Mouse (Mus musculus) heart, embryonic 14.5 days (tissue): ENCODE data around the gene Adora3. TPM values are rescaled to one million over a fixed set of nuclear protein-coding genes. Genes with fewer than 3 reads are reported as not detected.
A peak's percentile ranks its signal among the peaks of the same experiment; 100 is the strongest.

Experiments
- ATAC-seq: fragments of 200-750 bp; cut with Nextera tagmentation; 2 replicates; pipeline ENCODE4 v1.8.0; 2017; ENCODE audit warnings: low read depth, moderate TSS enrichment; ENCODE audit not compliant: insufficient number of reproducible peaks, insufficient read depth, low FRiP score
- H3K27ac ChIP-seq, 2 experiments: fragments of 200-500 bp in 1 of 2; fragments of 300-500 bp in 1 of 2; sonication (generic) in 1 of 2; replicated peaks in 1 of 2; 2 replicates each; pipeline ENCODE4 v1.5.1; 2012 to 2014; ENCODE audit warnings: low read depth in 2 of 2, low read length in 2 of 2, control low read depth in 1 of 2, mild to moderate bottlenecking in 1 of 2, mixed read lengths in 1 of 2; ENCODE audit not compliant: control insufficient read depth in 1 of 2, insufficient read depth in 1 of 2
- H3K27me3 ChIP-seq: fragments of 300-500 bp; sonication (generic); 2 replicates; pipeline ENCODE4 v1.6.1; 2014; ENCODE audit warnings: mild to moderate bottlenecking, low read length, control low read depth; ENCODE audit not compliant: control insufficient read depth, insufficient read depth
- H3K36me3 ChIP-seq: fragments of 300-500 bp; sonication (generic); 2 replicates; pipeline ENCODE4 v1.6.1; 2014; ENCODE audit warnings: mild to moderate bottlenecking, control low read depth, low read length, mixed read lengths; ENCODE audit not compliant: control insufficient read depth, insufficient read depth
- H3K4me1 ChIP-seq, 2 experiments: fragments of 200-500 bp in 1 of 2; fragments of 300-500 bp in 1 of 2; sonication (generic) in 1 of 2; 2 replicates each; pipeline ENCODE4 v1.6.1; 2012 to 2014; ENCODE audit warnings: low read length in 2 of 2, control low read depth in 1 of 2, mixed read lengths in 1 of 2; ENCODE audit not compliant: control insufficient read depth in 2 of 2, insufficient read depth in 2 of 2
- H3K4me2 ChIP-seq: fragments of 300-500 bp; sonication (generic); 2 replicates; pipeline ENCODE4 v1.6.1; 2014; ENCODE audit warnings: mild to moderate bottlenecking, low read length
- H3K4me3 ChIP-seq, 2 experiments: fragments of 200-500 bp in 1 of 2; fragments of 300-500 bp in 1 of 2; sonication (generic) in 1 of 2; 2 replicates each; pipeline ENCODE4 v1.5.1; 2012 to 2014; ENCODE audit warnings: low read length in 2 of 2, mild to moderate bottlenecking in 2 of 2, control low read depth in 1 of 2, low read depth in 1 of 2, moderate library complexity in 1 of 2; ENCODE audit not compliant: control insufficient read depth in 1 of 2, insufficient read depth in 1 of 2
- H3K9ac ChIP-seq: fragments of 300-500 bp; sonication (generic); 2 replicates; pipeline ENCODE4 v1.6.1; 2014; ENCODE audit warnings: mild to moderate bottlenecking, low read length
- H3K9me3 ChIP-seq: fragments of 300-500 bp; sonication (generic); 2 replicates; pipeline ENCODE4 v1.6.1; 2016; ENCODE audit warnings: low read length, control low read depth; ENCODE audit not compliant: control insufficient read depth
- WGBS: fragments of 180-500 bp; shearing (Covaris S2); extraction: QIAGEN DNeasy Blood & Tissue Kit; methylation state at CpG from one replicate; pipeline ENCODE4 v1.1.7; 2014; 5-methylcytosine and 5-hydroxymethylcytosine counted together
- polyA plus RNA-seq: library from polyadenylated mRNA; unstranded; fragments of >200 nt; fragmentation: Nextera tagmentation; extraction: Ambion mirVana; gene quantifications from 2 replicates; pipeline ENCODE4 v1.2.1, GENCODE M21; 2014

Adora3 gene
- not detected in 2 replicates for polyA plus RNA-seq

- H3K27me3 ChIP-seq: no peaks in the 10 kb centered on the region; the same call in 1 of the 2 replicates
- WGBS: 86% methylated on average over 3 of the region's 3 CpGs
- ATAC-seq: no peak
- H3K4me3 ChIP-seq: no peak within 1 kb of the TSS
- H3K9me3 ChIP-seq: no peaks in the 10 kb centered on the region
- no peaks in the 10 kb centered on the region for H3K36me3 ChIP-seq
- H3K9ac ChIP-seq: no peak within 1 kb of the TSS
- peaks cover 12 to 24% of the 10 kb centered on the region in 2 experiments for H3K4me1 ChIP-seq
- no peak within 1 kb of the TSS; the same call in 1 of the 2 replicates for H3K4me2 ChIP-seq
- no peak within 1 kb of the TSS for H3K27ac ChIP-seq
Measured at GRCm38 (mm10) chr3:105870558-105870957, at the start of gene Adora3, which contains the start of gene Tmigd3. TSS of gene Adora3 (plus strand) at chr3:105870858. TSS of gene Tmigd3 (plus strand) at chr3:105870903.

DNA sequence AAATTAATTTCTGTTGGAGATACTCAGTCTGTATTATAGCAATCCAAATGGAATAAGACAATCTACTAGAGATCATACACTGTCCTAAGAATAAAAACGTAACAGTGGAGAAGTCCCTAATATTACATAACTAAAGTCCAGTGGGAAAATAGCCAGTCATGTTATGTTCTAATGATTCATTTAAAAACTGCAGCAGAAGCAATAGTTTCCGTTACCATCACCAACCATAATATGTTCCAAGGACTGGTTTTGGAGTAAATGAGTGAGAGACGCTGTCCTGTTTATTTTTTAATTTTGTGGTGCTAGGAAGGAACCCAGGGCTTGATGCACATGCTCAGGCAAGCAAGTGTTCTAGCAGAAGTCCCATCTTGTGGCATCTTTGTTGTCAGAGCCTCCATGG lies 49.2 kb upstream of the Adora3 start:
- no peak overlapping the region for H3K4me2 ChIP-seq
- ATAC-seq: no peak
- peaks cover 66% of the 10 kb centered on the region for H3K27me3 ChIP-seq
- no peak overlapping the region for H3K27ac ChIP-seq
- peaks cover 17 to 27% of the 10 kb centered on the region in 2 experiments for H3K4me1 ChIP-seq
- H3K9ac ChIP-seq: no peak overlapping the region
- H3K9me3 ChIP-seq: no peaks in the 10 kb centered on the region
- H3K4me3 ChIP-seq: no peak overlapping the region
- H3K36me3 ChIP-seq: no peaks in the 10 kb centered on the region
- WGBS: 86% methylated on average over 3 of the region's 3 CpGs

DNA sequence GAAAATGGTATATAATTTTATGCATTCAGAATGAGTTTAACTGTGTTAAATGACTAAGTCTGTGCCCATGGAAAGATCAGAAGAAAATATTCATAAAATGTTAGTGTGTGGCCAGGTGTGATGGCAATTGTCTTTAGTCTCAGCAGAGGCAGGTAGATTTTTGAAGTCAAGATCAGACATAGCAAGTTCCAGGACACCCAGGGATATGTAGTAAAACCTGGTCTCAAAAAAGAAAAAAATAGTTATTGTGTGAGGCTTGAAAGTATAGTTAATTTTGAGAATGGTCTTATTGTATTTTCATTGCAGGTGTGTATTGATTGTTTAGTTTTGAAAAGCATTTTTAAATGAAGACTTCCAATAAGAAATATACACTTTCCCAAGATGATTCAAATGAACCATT lies 47.0 kb upstream of the Adora3 start:
- Histone ChIP-seq H3K36me3 (no peaks in the 10 kb centered on the region), H3K4me3 (no peak overlapping the region), H3K4me2 (no peak overlapping the region), H3K27ac (no peak overlapping the region), H3K27me3 (peaks cover 47% of the 10 kb centered on the region), H3K4me1 (peaks cover 13 to 25% of the 10 kb centered on the region in 2 experiments), H3K9me3 (no peaks in the 10 kb centered on the region), H3K9ac (no peak overlapping the region)
- ATAC-seq: no peak

DNA sequence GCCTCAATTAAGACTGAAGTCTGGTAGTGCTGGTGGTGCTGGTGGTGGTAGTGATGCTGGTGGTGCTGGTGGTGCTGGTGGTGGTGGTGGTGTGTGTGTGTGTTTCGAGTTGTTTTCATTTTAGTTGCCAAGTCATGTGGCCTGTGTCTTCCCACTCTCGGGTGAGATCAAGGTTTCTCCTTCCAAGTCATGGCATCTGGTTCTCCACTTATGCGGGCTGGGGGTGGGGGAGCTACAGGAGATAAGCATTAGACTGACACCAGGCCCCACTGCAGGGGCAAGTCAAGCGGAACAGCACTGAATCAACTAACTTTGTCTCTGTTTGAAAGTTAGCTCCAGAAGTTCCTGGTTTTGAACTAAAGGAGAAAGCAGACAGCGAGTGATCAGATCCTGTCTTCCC lies 46.6 kb upstream of the Adora3 start:
- H3K9me3 ChIP-seq: no peaks in the 10 kb centered on the region
- H3K4me2 ChIP-seq: no peak overlapping the region
- no peaks in the 10 kb centered on the region for H3K36me3 ChIP-seq
- no peak overlapping the region for H3K9ac ChIP-seq
- ATAC-seq: no peak
- H3K27me3 ChIP-seq: peaks cover 42% of the 10 kb centered on the region
- no peak overlapping the region for H3K27ac ChIP-seq
- peaks cover 13 to 25% of the 10 kb centered on the region in 2 experiments for H3K4me1 ChIP-seq
- no peak overlapping the region for H3K4me3 ChIP-seq
- WGBS: 22% methylated on average over 5 of the region's 5 CpGs

DNA sequence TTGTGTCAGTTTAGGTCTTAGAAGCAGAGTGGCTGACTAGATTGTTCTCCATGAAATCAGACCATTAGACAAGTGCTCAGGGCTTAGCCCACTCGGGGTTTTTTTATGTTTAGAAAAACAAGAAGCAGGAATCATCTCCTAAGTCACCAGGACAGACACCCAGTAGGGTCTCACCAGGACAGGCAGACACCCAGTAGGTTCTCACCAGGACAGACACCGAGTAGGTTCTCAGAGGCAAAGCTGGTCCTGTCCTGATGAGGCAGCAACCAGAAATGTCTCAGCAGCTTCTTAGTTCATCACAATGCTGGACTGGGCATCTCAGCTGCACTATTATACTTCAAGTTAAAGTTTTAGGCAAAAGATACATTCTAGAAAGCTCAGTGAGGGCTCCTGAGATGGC lies 46.0 kb upstream of the Adora3 start:
- Histone ChIP-seq H3K27me3 (peaks cover 37% of the 10 kb centered on the region), H3K36me3 (no peaks in the 10 kb centered on the region), H3K4me1 (peaks cover 13 to 25% of the 10 kb centered on the region in 2 experiments), H3K27ac (no peak overlapping the region), H3K9me3 (no peaks in the 10 kb centered on the region), H3K4me3 (no peak overlapping the region), H3K9ac (no peak overlapping the region), H3K4me2 (no peak overlapping the region)
- 35% methylated on average over 2 of the region's 2 CpGs for WGBS
- no peak for ATAC-seq

- peak; percentile 69; the same call in 1 of the 2 replicates for ATAC-seq
- Histone ChIP-seq H3K9ac (no peak overlapping the region), H3K4me3 (no peak overlapping the region), H3K27me3 (peaks cover 27% of the 10 kb centered on the region), H3K4me1 (peaks cover 13 to 25% of the 10 kb centered on the region in 2 experiments), H3K4me2 (peak overlapping the region; percentile 16; the same call in 1 of the 2 replicates), H3K9me3 (no peaks in the 10 kb centered on the region), H3K36me3 (no peaks in the 10 kb centered on the region), H3K27ac (peak overlapping the region in 1 of 2 experiments; percentile 50; a peak in 2 of 4 replicates)
- 21% methylated on average over 7 of the region's 7 CpGs for WGBS
Measured at GRCm38 (mm10) chr3:105825501-105826161, 45.0 kb upstream of the Adora3 start.

- no peak overlapping the region for H3K27ac ChIP-seq
- no peaks in the 10 kb centered on the region for H3K4me1 ChIP-seq
- no peak for ATAC-seq
- 92% methylated on average over 3 of the region's 3 CpGs for WGBS
- no peaks in the 10 kb centered on the region for H3K9me3 ChIP-seq
- H3K27me3 ChIP-seq: no peaks in the 10 kb centered on the region
- no peak overlapping the region for H3K9ac ChIP-seq
- H3K36me3 ChIP-seq: no peaks in the 10 kb centered on the region
- no peak overlapping the region for H3K4me3 ChIP-seq
- no peak overlapping the region for H3K4me2 ChIP-seq
Measured at GRCm38 (mm10) chr3:105831584-105831983, 39.1 kb upstream of the Adora3 start.

DNA sequence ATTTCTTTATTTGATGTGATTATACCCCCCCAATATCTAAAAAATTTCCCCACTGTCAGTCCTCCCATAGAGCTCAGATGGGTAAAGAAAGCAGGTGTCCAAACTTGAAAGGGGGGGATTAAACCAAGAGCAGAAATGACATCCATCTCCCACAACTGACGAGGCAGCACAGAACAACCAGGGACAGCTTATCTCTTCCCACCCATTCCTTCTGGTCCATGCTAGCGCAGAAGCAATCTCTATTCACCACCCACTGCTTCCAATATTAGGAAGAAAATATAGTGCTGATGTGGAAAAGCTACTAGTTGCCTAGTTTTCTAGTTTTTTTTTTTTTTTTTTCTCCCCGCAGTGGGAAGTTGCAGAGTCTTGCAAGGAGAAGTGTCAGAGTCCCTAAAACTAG lies 34.8 kb upstream of the Adora3 start:
- Histone ChIP-seq H3K27ac (no peak overlapping the region), H3K4me2 (no peak overlapping the region), H3K9me3 (no peaks in the 10 kb centered on the region), H3K9ac (no peak overlapping the region), H3K4me3 (no peak overlapping the region), H3K36me3 (no peaks in the 10 kb centered on the region), H3K4me1 (no peaks in the 10 kb centered on the region), H3K27me3 (0 out of 2 replicates have a peak, but pooled peaks cover 3% of the 10 kb centered on the region)
- WGBS: 46% methylated on average over 3 of the region's 3 CpGs
- ATAC-seq: no peak
